Mouse (Mus musculus) liver, embryonic 14 days (tissue): ENCODE results near the gene Lama1. TPM values are rescaled to one million over a fixed set of nuclear protein-coding genes. Genes with fewer than 3 reads are reported as not detected.

Source experiments
- polyA plus RNA-seq: library from polyadenylated mRNA; depleted of rRNA; stranded (reverse); fragments of >200 nt; gene quantifications from 2 replicates; pipeline ENCODE4 v1.2.3, GENCODE M21; 2012; rRNA removed

Gene Lama1
- 0.72 and 0.86 TPM in 2 replicates for polyA plus RNA-seq

DNA sequence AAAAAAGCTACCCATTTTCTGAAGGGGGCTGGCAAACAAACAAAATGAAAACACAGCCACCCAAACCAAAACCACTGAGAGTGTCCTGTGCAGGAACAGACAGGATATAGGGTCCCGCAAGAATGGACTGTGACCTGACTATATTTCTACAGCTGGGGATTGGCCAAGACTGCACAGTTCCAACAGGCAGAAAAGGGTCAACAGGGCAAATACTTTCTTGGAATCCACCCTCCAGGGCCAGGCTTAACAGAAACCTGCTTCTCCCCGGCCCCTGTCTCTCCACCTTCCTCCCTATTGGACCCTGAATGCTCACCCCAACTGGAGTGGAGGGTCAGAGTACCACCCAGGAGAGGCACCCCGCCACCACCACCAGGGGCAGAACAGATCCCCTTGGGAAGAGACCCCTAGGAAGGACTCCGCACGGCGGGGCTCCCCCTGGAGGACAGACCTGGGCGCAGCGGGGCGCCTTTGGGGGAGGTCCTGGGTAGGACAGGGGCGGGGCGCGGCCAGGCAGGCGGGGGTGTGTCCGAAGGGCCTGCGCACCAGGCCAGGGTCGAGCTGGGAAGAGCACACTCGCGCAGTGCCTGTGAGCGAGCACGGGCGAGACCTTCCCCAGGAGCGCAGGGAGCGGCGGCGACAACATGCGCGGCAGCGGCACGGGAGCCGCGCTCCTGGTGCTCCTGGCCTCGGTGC lies at the start of gene Lama1:
Gene Lama1 (plus strand): TSS at position 566 of the 693 bp plus-strand sequence.

Other genes with a start within 250 kb of the Lama1 start
- not detected in 2 replicates for gene Lrrc30, start 64.5 kb upstream of the Lama1 start, polyA plus RNA-seq